Mouse (Mus musculus) lung, adult 2 months (tissue): ENCODE measurements around the gene Kat2a.

Experiments
- CTCF ChIP-seq: fragments of 200-500 bp; IDR thresholded peaks from 2 replicates; pipeline ENCODE4 v1.5.1; 2011; ENCODE audit warnings: mild to moderate bottlenecking, low read length, control low read depth; ENCODE audit not compliant: insufficient read depth
- POLR2A ChIP-seq: fragments of 200-500 bp; IDR thresholded peaks from 2 replicates; pipeline ENCODE4 v1.6.1; 2011; ENCODE audit warnings: low read depth, mild to moderate bottlenecking, control low read depth, low read length, borderline replicate concordance; ENCODE audit errors: extremely low read depth

- TF ChIP-seq CTCF = no peak
- no peak for TF ChIP-seq POLR2A
Observed at GRCm38 (mm10) chr11:100677810-100678209, 34.5 kb downstream of the Kat2a start.
